Comparison of ENCODE assay signal across 21 mouse cellular contexts in the genomic region with DNA sequence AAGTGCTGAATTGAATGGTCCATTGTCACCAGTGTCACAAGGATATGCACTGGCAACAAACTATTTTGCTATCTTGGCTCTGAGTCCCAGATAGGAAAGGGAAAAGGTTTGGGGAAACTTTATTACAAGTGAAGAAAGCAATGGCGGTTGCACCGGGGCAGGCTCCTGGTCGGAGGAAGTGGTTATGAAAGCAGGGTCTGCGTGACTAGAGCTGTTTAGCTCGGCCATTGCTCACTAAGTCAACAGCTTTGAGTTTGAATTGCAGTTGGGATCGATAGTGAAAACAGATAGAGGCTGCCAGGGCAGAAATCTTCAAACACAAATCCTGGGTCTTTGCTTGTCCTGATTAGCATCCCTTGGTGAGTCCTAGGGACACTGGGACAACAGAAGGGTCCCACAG. TPM values are rescaled to one million over a fixed set of nuclear protein-coding genes. Genes with fewer than 3 reads are reported as not detected.
A peak's percentile ranks its signal among the peaks of the same experiment; 100 is the strongest.
DNase-seq lines count a peak whose midpoint lies in the region; ATAC-seq and TF ChIP-seq lines count a peak whose summit lies in the region.
"Had no signal": no experiment of that assay in that cellular context is flagged by ENCODE, and none has a peak within 500 bp of the region (broad histone marks: within the 10 kb centered on the region; RNA-seq: fewer than 3 reads in every experiment).

No protein-coding gene starts in this region.

- 74% methylated on average over 6 of the region's 6 CpGs for WGBS in heart, embryonic 13.5 days
- WGBS in liver, postnatal 0 days (ENCODE audit: insufficient replicate concordance) = 43% methylated on average over 6 of the region's 6 CpGs
- WGBS in liver, embryonic 12.5 days (ENCODE audit: insufficient replicate concordance) = 73% methylated on average over 6 of the region's 6 CpGs

- TF ChIP-seq CTCF in liver, postnatal 0 days (IDR thresholded peaks at IDR 0.05; ENCODE audit: low read depth) = no peak
- no peak for TF ChIP-seq CTCF in cortical plate, adult 2 months (IDR thresholded peaks at IDR 0.05; ENCODE audit: extremely low read depth, insufficient read depth, low read length)

- peaks cover 72% of the 10 kb centered on the region for H3K4me1 ChIP-seq in heart, embryonic 13.5 days
- H3K4me1 ChIP-seq in liver, postnatal 0 days (ENCODE audit: insufficient read depth) = 0 out of 2 replicates have a peak, but pooled peaks cover 2% of the 10 kb centered on the region
- H3K4me1 ChIP-seq in liver, embryonic 12.5 days = peaks cover 29% of the 10 kb centered on the region
- H3K4me1 ChIP-seq in cortical plate, adult 2 months (ENCODE audit: control insufficient read depth, insufficient read depth, low read length) = peaks cover 18% of the 10 kb centered on the region

- 0 out of 2 replicates have a peak overlapping the region, but pooled peaks have one; percentile 15 for H3K9ac ChIP-seq in heart, embryonic 13.5 days
- no peak overlapping the region for H3K9ac ChIP-seq in liver, postnatal 0 days (replicated peaks)
- no peak overlapping the region for H3K9ac ChIP-seq in liver, embryonic 12.5 days
- H3K9ac ChIP-seq: hindbrain, embryonic 13.5 days; liver, embryonic 14.5 days; midbrain, embryonic 12.5 days; neural tube, embryonic 12.5 days had no signal

- H3K27me3 ChIP-seq in heart, embryonic 13.5 days (replicated peaks) = no peaks in the 10 kb centered on the region
- peaks cover 82% of the 10 kb centered on the region for H3K27me3 ChIP-seq in liver, postnatal 0 days (ENCODE audit: insufficient read depth, low read length)
- H3K27me3 ChIP-seq in liver, embryonic 12.5 days (replicated peaks) = peaks cover 15% of the 10 kb centered on the region
- H3K27me3 ChIP-seq: hindbrain, embryonic 13.5 days; midbrain, embryonic 12.5 days; neural tube, embryonic 12.5 days; Patski had no signal

- no peak for ATAC-seq in heart, embryonic 13.5 days (ENCODE audit: extremely low read depth, insufficient number of reproducible peaks, low FRiP score, low TSS enrichment)
- peak; percentile 77 for ATAC-seq in liver, postnatal 0 days
- no peak for ATAC-seq in liver, embryonic 12.5 days
- ATAC-seq: Patski had no signal

- intact Hi-C loops in heart, postnatal 25 days (cut with DNase I) = no loop called here
- intact Hi-C loops in left cerebral cortex, postnatal 10 days (cut with DNase I) = no loop called here

- TF ChIP-seq EP300 in liver, postnatal 0 days (IDR thresholded peaks at IDR 0.05; ENCODE audit: low read depth) = no peak

- peak overlapping the region; percentile 68 for H3K27ac ChIP-seq in heart, embryonic 13.5 days (replicated peaks)
- no peak overlapping the region for H3K27ac ChIP-seq in liver, postnatal 0 days (ENCODE audit: low read depth)
- no peak overlapping the region for H3K27ac ChIP-seq in liver, embryonic 12.5 days
- peak overlapping the region; percentile 64; the same call in 1 of the 2 replicates for H3K27ac ChIP-seq in cortical plate, adult 2 months (ENCODE audit: insufficient read depth, low read length)
- H3K27ac ChIP-seq: hindbrain, embryonic 13.5 days; liver, embryonic 14.5 days; macrophage; midbrain, embryonic 12.5 days; neural tube, embryonic 12.5 days had no signal

- peaks cover 100% of the 10 kb centered on the region for H3K36me3 ChIP-seq in heart, embryonic 13.5 days
- H3K36me3 ChIP-seq in liver, postnatal 0 days (replicated peaks; ENCODE audit: insufficient read depth, low read length) = peaks cover 51% of the 10 kb centered on the region
- H3K36me3 ChIP-seq in liver, embryonic 12.5 days = peaks cover 95% of the 10 kb centered on the region

- no peak overlapping the region for H3K4me2 ChIP-seq in heart, embryonic 13.5 days
- no peak overlapping the region for H3K4me2 ChIP-seq in liver, postnatal 0 days (ENCODE audit: low read depth, low read length)
- no peak overlapping the region for H3K4me2 ChIP-seq in liver, embryonic 12.5 days
- H3K4me2 ChIP-seq: hindbrain, embryonic 13.5 days; midbrain, embryonic 12.5 days; neural tube, embryonic 12.5 days had no signal

- DNase-seq in heart, postnatal 25 days (ENCODE audit: low spot score) = no peak
- peak; percentile 32 for DNase-seq in liver, postnatal 0 days
- DNase-seq in ovary, postnatal 14 days (ENCODE audit: low spot score) = no peak
- no peak for DNase-seq in left cerebral cortex, postnatal 10 days (ENCODE audit: extremely low spot score in 1 of 2, low spot score in 2 of 2)
- DNase-seq: adrenal gland, postnatal 36 days; cerebellum, adult 11-12 months; cerebellum, postnatal 14 days; embryo, embryonic 11 days; kidney, adult 9 months; kidney, postnatal 25 days; thymus, postnatal 36 days had no signal

- TF ChIP-seq POLR2A in cortical plate, adult 2 months (IDR thresholded peaks at IDR 0.05; ENCODE audit: extremely low read depth, insufficient read depth, low read length) = no peak

- no peak overlapping the region for H3K4me3 ChIP-seq in heart, embryonic 13.5 days
- no peak overlapping the region for H3K4me3 ChIP-seq in liver, postnatal 0 days (ENCODE audit: low read depth, low read length)
- H3K4me3 ChIP-seq in liver, embryonic 12.5 days = no peak overlapping the region
- no peak overlapping the region for H3K4me3 ChIP-seq in cortical plate, adult 2 months (ENCODE audit: insufficient read depth, low read length)
- H3K4me3 ChIP-seq: hindbrain, embryonic 13.5 days; left cerebral cortex, adult 2 months; midbrain, embryonic 12.5 days; neural tube, embryonic 12.5 days had no signal

- H3K9me3 ChIP-seq in heart, embryonic 13.5 days = no peaks in the 10 kb centered on the region
- no peaks in the 10 kb centered on the region for H3K9me3 ChIP-seq in liver, postnatal 0 days (ENCODE audit: low read length)
- H3K9me3 ChIP-seq in liver, embryonic 12.5 days (replicated peaks) = no peaks in the 10 kb centered on the region
- H3K9me3 ChIP-seq: hindbrain, embryonic 13.5 days; midbrain, embryonic 12.5 days; neural tube, embryonic 12.5 days had no signal

RNA-seq across cellular contexts. Expression of a gene that starts 11.7 kb away (rescaled TPM):
- polyA plus RNA-seq in heart, embryonic 13.5 days (2015; fragmentation: Nextera tagmentation; extraction: Ambion mirVana) = 1,816 and 1,974 TPM in 2 replicates
- total RNA-seq in heart, postnatal 25 days (2021) = 1,000 to 10,000 TPM; 1,181 to 1,232 TPM
- 108 and 117 TPM in 2 replicates for polyA plus RNA-seq in liver, postnatal 0 days (2015; fragmentation: Nextera tagmentation; extraction: Ambion mirVana)
- 439 and 489 TPM in 2 replicates for polyA plus RNA-seq in liver, embryonic 12.5 days (2016; fragmentation: Nextera tagmentation; extraction: Ambion mirVana)
- polyA plus RNA-seq in cortical plate, adult 2 months (2012; rRNA removed) = 1,537 and 1,545 TPM in 2 replicates
- total RNA-seq in left cerebral cortex, postnatal 10 days (2021) = 100 to 1,000 TPM; 687 to 749 TPM

RNA-seq across cellular contexts. Expression of a gene that starts 12.0 kb away (rescaled TPM):
- polyA plus RNA-seq in heart, embryonic 13.5 days (2015; fragmentation: Nextera tagmentation; extraction: Ambion mirVana) = 0.24 and 0.29 TPM in 2 replicates
- not detected for total RNA-seq in heart, postnatal 25 days (2021)
- 0.21 and 0.22 TPM in 2 replicates for polyA plus RNA-seq in liver, postnatal 0 days (2015; fragmentation: Nextera tagmentation; extraction: Ambion mirVana)
- 0.04 and 0.07 TPM in 2 replicates for polyA plus RNA-seq in liver, embryonic 12.5 days (2016; fragmentation: Nextera tagmentation; extraction: Ambion mirVana)
- 18.7 and 18.9 TPM in 2 replicates for polyA plus RNA-seq in cortical plate, adult 2 months (2012; rRNA removed)
- total RNA-seq in left cerebral cortex, postnatal 10 days (2021) = 10 to 100 TPM; 13.3 to 14.6 TPM

RNA-seq across cellular contexts. Expression of a gene that starts 50.8 kb away (rescaled TPM):
- 16.6 and 18.1 TPM in 2 replicates for polyA plus RNA-seq in heart, embryonic 13.5 days (2015; fragmentation: Nextera tagmentation; extraction: Ambion mirVana)
- 10 to 100 TPM; 17.9 to 20.2 TPM for total RNA-seq in heart, postnatal 25 days (2021)
- polyA plus RNA-seq in liver, postnatal 0 days (2015; fragmentation: Nextera tagmentation; extraction: Ambion mirVana) = 3.0 and 3.5 TPM in 2 replicates
- 6.4 and 7.5 TPM in 2 replicates for polyA plus RNA-seq in liver, embryonic 12.5 days (2016; fragmentation: Nextera tagmentation; extraction: Ambion mirVana)
- polyA plus RNA-seq in cortical plate, adult 2 months (2012; rRNA removed) = 199 and 202 TPM in 2 replicates
- 100 to 1,000 TPM; 210 to 217 TPM for total RNA-seq in left cerebral cortex, postnatal 10 days (2021)

Comparison
In these comparisons a context has a peak if more than half of its experiments do, and no peak if none do; other contexts are left out.
1. H3K27ac ChIP-seq: peak in heart, embryonic 13.5 days (single experiment) and cortical plate, adult 2 months (single experiment); none in liver, postnatal 0 days (single experiment) and liver, embryonic 12.5 days (single experiment).
2. RNA of a gene that starts 12.0 kb away (polyA plus RNA-seq): 18.7 to 18.9 TPM in cortical plate, adult 2 months; 0.24 to 0.29 TPM in heart, embryonic 13.5 days, 0.21 to 0.22 TPM in liver, postnatal 0 days and 0.04 to 0.07 TPM in liver, embryonic 12.5 days; every median in the first group is over 10 times any median in the second.
3. RNA of a gene that starts 50.8 kb away (polyA plus RNA-seq): 199 to 202 TPM in cortical plate, adult 2 months; 16.6 to 18.1 TPM in heart, embryonic 13.5 days, 6.4 to 7.5 TPM in liver, embryonic 12.5 days and 3.0 to 3.5 TPM in liver, postnatal 0 days; every median in the first group is over 10 times any median in the second.